Mouse (Mus musculus) heart, adult 2 months (tissue): ENCODE results near the gene Gpr153.

ENCODE experiments used
- CTCF ChIP-seq: fragments of 200-600 bp; IDR thresholded peaks from 2 replicates; pipeline ENCODE4 v1.8.1; 2022; ENCODE audit warnings: antibody characterized with exemption, mild to moderate bottlenecking, moderate library complexity
- EP300 ChIP-seq: fragments of 200-500 bp; IDR thresholded peaks from 2 replicates; pipeline ENCODE4 v1.6.1; 2011; ENCODE audit warnings: low read depth, low read length, control low read depth; ENCODE audit not compliant: insufficient read depth

DNA sequence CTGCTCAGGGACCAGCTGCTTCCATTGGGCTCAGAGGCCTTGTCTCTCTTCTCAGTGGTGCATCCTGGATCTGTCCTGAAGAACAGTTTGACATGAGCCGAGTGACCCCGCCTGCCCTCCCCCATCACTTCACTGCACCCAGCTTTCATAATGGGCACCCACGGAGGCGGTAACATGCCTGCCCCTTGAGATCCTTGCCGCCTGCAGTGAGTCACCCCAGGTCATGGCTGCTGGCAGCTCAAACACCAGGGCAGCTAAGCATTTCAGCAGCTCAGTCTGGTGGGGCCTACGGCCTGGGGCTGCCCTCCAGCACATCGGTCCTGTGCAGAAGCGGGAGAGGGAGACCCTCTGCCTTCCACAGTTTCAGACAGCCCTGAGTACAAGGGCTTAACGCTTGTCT is 33.5 kb downstream of the Gpr153 start:
- TF ChIP-seq EP300 (no peak), CTCF (no peak)
